Mouse (Mus musculus) bone marrow macrophage, adult 2 months (primary cell): ENCODE data around the gene Ifnk. TPM values are rescaled to one million over a fixed set of nuclear protein-coding genes. Genes with fewer than 3 reads are reported as not detected.

Source experiments
- H3K27ac ChIP-seq: 2 replicates; pipeline ENCODE4 v1.5.1; 2012; ENCODE audit warnings: low read depth, low read length; ENCODE audit not compliant: insufficient read depth
- H3K4me1 ChIP-seq: 2 replicates; pipeline ENCODE4 v1.6.1; 2012; ENCODE audit warnings: low read length; ENCODE audit not compliant: control insufficient read depth, insufficient read depth
- H3K4me3 ChIP-seq: 2 replicates; pipeline ENCODE4 v1.5.1; 2012; ENCODE audit warnings: mild to moderate bottlenecking, low read length, moderate library complexity; ENCODE audit not compliant: insufficient read depth
- CTCF ChIP-seq: IDR thresholded peaks from 2 replicates; pipeline ENCODE4 v1.5.1; 2012; ENCODE audit warnings: low read depth, mild to moderate bottlenecking, low read length, moderate library complexity
- POLR2A ChIP-seq: IDR thresholded peaks from 2 replicates; pipeline ENCODE4 v1.6.1; 2012; ENCODE audit warnings: mild to moderate bottlenecking, low read depth, low read length, borderline replicate concordance
- polyA plus RNA-seq: library from polyadenylated mRNA; stranded (reverse); fragments of >200 nt; gene quantifications from 2 replicates; pipeline ENCODE4 v1.2.4, GENCODE M21; 2012; ENCODE audit not compliant: missing spikeins, insufficient read depth, insufficient read length

Gene Ifnk
- polyA plus RNA-seq, 1 experiment: not detected

GRCm38 (mm10) chr4:35156149-35156611 is 4.3 kb downstream of the Ifnk start:
- H3K4me3 ChIP-seq: peak overlapping the region; percentile 78
- no peak for TF ChIP-seq POLR2A
- TF ChIP-seq CTCF: no peak
- 0 out of 2 replicates have a peak overlapping the region, but pooled peaks have one; percentile 4 for H3K27ac ChIP-seq
- peaks cover 14% of the 10 kb centered on the region; the same call in 1 of the 2 replicates for H3K4me1 ChIP-seq

- TF ChIP-seq CTCF (peak; percentile 44), POLR2A (no peak)
- Histone ChIP-seq H3K4me1 (peaks cover 14% of the 10 kb centered on the region; the same call in 1 of the 2 replicates), H3K27ac (no peak within 1 kb of the TSS), H3K4me3 (peak within 1 kb of the TSS; percentile 78)
Measured at GRCm38 (mm10) chr4:35156751-35157611, 5.1 kb downstream of the Ifnk start, which contains the start of gene Mob3b. Gene Mob3b, minus strand, starts transcription at chr4:35157484.

- Histone ChIP-seq H3K4me3 (no peak overlapping the region), H3K4me1 (peaks cover 14% of the 10 kb centered on the region; the same call in 1 of the 2 replicates), H3K27ac (no peak overlapping the region)
- TF ChIP-seq POLR2A (no peak), CTCF (no peak)
Measured at GRCm38 (mm10) chr4:35157815-35158214, 6.0 kb downstream of the Ifnk start.

- H3K4me1 ChIP-seq: peaks cover 18% of the 10 kb centered on the region
- H3K27ac ChIP-seq: peak overlapping the region; percentile 58
- TF ChIP-seq POLR2A (no peak), CTCF (no peak)
- no peak overlapping the region for H3K4me3 ChIP-seq
Measured at GRCm38 (mm10) chr4:35165275-35165674, 13.4 kb downstream of the Ifnk start.

- H3K27ac ChIP-seq: peak overlapping the region; percentile 58
Measured at GRCm38 (mm10) chr4:35165947-35166346, 14.1 kb downstream of the Ifnk start.

GRCm38 (mm10) chr4:35167855-35168254 is 16.0 kb downstream of the Ifnk start:
- Histone ChIP-seq H3K4me3 (no peak overlapping the region), H3K27ac (no peak overlapping the region), H3K4me1 (peaks cover 18% of the 10 kb centered on the region)
- TF ChIP-seq POLR2A (no peak), CTCF (no peak)

More at GRCm38 (mm10) chr4:35165947-35166346, 14.1 kb downstream of the Ifnk start:
- H3K4me3 ChIP-seq: no peak overlapping the region
- no peak for TF ChIP-seq POLR2A
- no peak for TF ChIP-seq CTCF
- H3K4me1 ChIP-seq: peaks cover 18% of the 10 kb centered on the region

- H3K4me3 ChIP-seq: no peak overlapping the region
- H3K27ac ChIP-seq: no peak overlapping the region
- TF ChIP-seq POLR2A (no peak), CTCF (no peak)
- H3K4me1 ChIP-seq: peaks cover 12% of the 10 kb centered on the region
Measured at GRCm38 (mm10) chr4:35169571-35170125, 17.8 kb downstream of the Ifnk start.

- Histone ChIP-seq H3K4me1 (no peaks in the 10 kb centered on the region), H3K4me3 (no peak overlapping the region), H3K27ac (no peak overlapping the region)
- TF ChIP-seq CTCF: no peak
- no peak for TF ChIP-seq POLR2A
Measured at GRCm38 (mm10) chr4:35172471-35172870, 20.6 kb downstream of the Ifnk start.

GRCm38 (mm10) chr4:35173551-35173950 is 21.7 kb downstream of the Ifnk start:
- Histone ChIP-seq H3K4me1 (no peaks in the 10 kb centered on the region), H3K4me3 (no peak overlapping the region), H3K27ac (no peak overlapping the region)
- no peak for TF ChIP-seq POLR2A
- no peak for TF ChIP-seq CTCF

- TF ChIP-seq POLR2A: no peak
- TF ChIP-seq CTCF: no peak
Measured at GRCm38 (mm10) chr4:35175566-35175965, 23.7 kb downstream of the Ifnk start.

More at GRCm38 (mm10) chr4:35175566-35175965, 23.7 kb downstream of the Ifnk start:
- Histone ChIP-seq H3K4me1 (no peaks in the 10 kb centered on the region), H3K4me3 (no peak overlapping the region), H3K27ac (no peak overlapping the region)
